Mouse (Mus musculus): ENCODE measurements at regions not wholly inside any gene's neighbourhood (a gene's known extent, or its start where the extent isn't known, plus 50 kb on each side); places are given as distances from the start of the nearest gene placed in this dataset.

- no peaks in the 10 kb centered on the region for H3K4me1 ChIP-seq (ENCODE audit: control insufficient read depth, insufficient read depth, low read length)
- H3K27me3 ChIP-seq (ENCODE audit: control insufficient read depth, insufficient read depth, low read length) = no peaks in the 10 kb centered on the region
- no peaks in the 10 kb centered on the region for H3K9me3 ChIP-seq (ENCODE audit: control insufficient read depth, low read depth, low read length)
- no peak overlapping the region for H3K4me2 ChIP-seq (replicated peaks; ENCODE audit: low read depth, low read length)
- no peak overlapping the region for H3K4me3 ChIP-seq (ENCODE audit: low read depth, low read length)
- WGBS = 54% methylated on average over 2 of the region's 2 CpGs
- H3K27ac ChIP-seq (ENCODE audit: low read length) = no peak overlapping the region
- H3K9ac ChIP-seq (replicated peaks; ENCODE audit: low read depth, low read length) = no peak overlapping the region
- no peak for ATAC-seq (ENCODE audit: insufficient number of reproducible peaks, insufficient read depth, low FRiP score, low read depth)
- H3K36me3 ChIP-seq (ENCODE audit: control insufficient read depth, insufficient read depth, low read length) = no peaks in the 10 kb centered on the region
Measured at GRCm38 (mm10) chr7:135829246-135829645, 113.1 kb upstream of the Mki67 start.

- no peak for ATAC-seq (ENCODE audit: insufficient number of reproducible peaks, insufficient read depth, low FRiP score, low read depth)
- Histone ChIP-seq H3K9me3 (ENCODE audit: control insufficient read depth, low read depth, low read length) (no peaks in the 10 kb centered on the region), H3K4me1 (ENCODE audit: control insufficient read depth, insufficient read depth, low read length) (peaks cover 4% of the 10 kb centered on the region; the same call in 1 of the 2 replicates), H3K27me3 (ENCODE audit: control insufficient read depth, insufficient read depth, low read length) (no peaks in the 10 kb centered on the region), H3K36me3 (ENCODE audit: control insufficient read depth, insufficient read depth, low read length) (no peaks in the 10 kb centered on the region), H3K4me2 (replicated peaks; ENCODE audit: low read depth, low read length) (no peak overlapping the region), H3K27ac (ENCODE audit: low read length) (no peak overlapping the region), H3K4me3 (ENCODE audit: low read depth, low read length) (no peak overlapping the region), H3K9ac (replicated peaks; ENCODE audit: low read depth, low read length) (no peak overlapping the region)
- 70% methylated on average over 9 of the region's 9 CpGs for WGBS
Measured at GRCm38 (mm10) chr7:135833425-135833824, 117.3 kb upstream of the Mki67 start.

- H3K9me3 ChIP-seq (ENCODE audit: control insufficient read depth, low read depth, low read length) = no peaks in the 10 kb centered on the region
- no peak overlapping the region for H3K4me3 ChIP-seq (ENCODE audit: low read depth, low read length)
- no peak overlapping the region for H3K9ac ChIP-seq (replicated peaks; ENCODE audit: low read depth, low read length)
- H3K4me1 ChIP-seq (ENCODE audit: control insufficient read depth, insufficient read depth, low read length) = peaks cover 4% of the 10 kb centered on the region; the same call in 1 of the 2 replicates
- no peak; the same call in 1 of the 2 replicates for ATAC-seq (ENCODE audit: insufficient number of reproducible peaks, insufficient read depth, low FRiP score, low read depth)
- H3K4me2 ChIP-seq (replicated peaks; ENCODE audit: low read depth, low read length) = no peak overlapping the region
- 34% methylated on average over 12 of the region's 12 CpGs for WGBS
- no peak overlapping the region for H3K27ac ChIP-seq (ENCODE audit: low read length)
- no peaks in the 10 kb centered on the region for H3K36me3 ChIP-seq (ENCODE audit: control insufficient read depth, insufficient read depth, low read length)
- H3K27me3 ChIP-seq (ENCODE audit: control insufficient read depth, insufficient read depth, low read length) = no peaks in the 10 kb centered on the region
Measured at GRCm38 (mm10) chr7:135836808-135837733, 120.9 kb upstream of the Mki67 start.

- H3K4me3 ChIP-seq (ENCODE audit: low read depth, low read length) = no peak overlapping the region
- H3K36me3 ChIP-seq (ENCODE audit: control insufficient read depth, insufficient read depth, low read length) = no peaks in the 10 kb centered on the region
- H3K9me3 ChIP-seq (ENCODE audit: control insufficient read depth, low read depth, low read length) = no peaks in the 10 kb centered on the region
- no peak overlapping the region for H3K9ac ChIP-seq (replicated peaks; ENCODE audit: low read depth, low read length)
- peaks cover 3% of the 10 kb centered on the region; the same call in 1 of the 2 replicates for H3K4me1 ChIP-seq (ENCODE audit: control insufficient read depth, insufficient read depth, low read length)
- H3K4me2 ChIP-seq (replicated peaks; ENCODE audit: low read depth, low read length) = no peak overlapping the region
- ATAC-seq (ENCODE audit: insufficient number of reproducible peaks, insufficient read depth, low FRiP score, low read depth) = no peak
- WGBS = 81% methylated on average over 5 of the region's 5 CpGs
- H3K27ac ChIP-seq (ENCODE audit: low read length) = no peak overlapping the region
- no peaks in the 10 kb centered on the region for H3K27me3 ChIP-seq (ENCODE audit: control insufficient read depth, insufficient read depth, low read length)
Measured at GRCm38 (mm10) chr7:135844018-135844417, 127.9 kb upstream of the Mki67 start.

- Histone ChIP-seq H3K4me3 (ENCODE audit: low read depth, low read length) (no peak overlapping the region), H3K9me3 (ENCODE audit: control insufficient read depth, low read depth, low read length) (no peaks in the 10 kb centered on the region), H3K9ac (replicated peaks; ENCODE audit: low read depth, low read length) (no peak overlapping the region), H3K36me3 (ENCODE audit: control insufficient read depth, insufficient read depth, low read length) (no peaks in the 10 kb centered on the region), H3K4me1 (ENCODE audit: control insufficient read depth, insufficient read depth, low read length) (peaks cover 3% of the 10 kb centered on the region; the same call in 1 of the 2 replicates), H3K27ac (ENCODE audit: low read length) (no peak overlapping the region), H3K27me3 (ENCODE audit: control insufficient read depth, insufficient read depth, low read length) (no peaks in the 10 kb centered on the region), H3K4me2 (replicated peaks; ENCODE audit: low read depth, low read length) (no peak overlapping the region)
- ATAC-seq (ENCODE audit: insufficient number of reproducible peaks, insufficient read depth, low FRiP score, low read depth) = no peak
- WGBS = 74% methylated on average over 9 of the region's 9 CpGs
Measured at GRCm38 (mm10) chr7:135847304-135847703, 131.1 kb upstream of the Mki67 start.

DNA sequence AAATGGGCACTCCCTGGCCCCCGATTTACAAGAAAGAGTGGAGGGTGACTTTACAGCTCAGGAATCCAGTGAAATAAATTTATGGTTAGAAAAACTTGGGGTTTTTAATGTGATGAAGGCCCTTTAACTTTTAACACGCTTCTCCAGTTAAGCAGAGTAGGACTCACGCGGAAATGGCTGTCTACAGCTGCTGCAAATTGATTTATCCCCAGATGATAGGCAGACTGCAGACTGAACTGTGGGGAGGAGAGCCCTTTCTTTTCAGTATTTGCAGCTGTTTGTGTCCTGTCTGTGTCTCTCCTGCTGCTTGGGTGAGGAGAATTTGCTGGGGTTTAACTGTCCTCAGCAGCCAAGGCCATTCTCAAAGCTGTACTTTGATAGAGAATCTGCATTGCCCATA, 132.0 kb upstream of the Mki67 start:
- Histone ChIP-seq H3K4me2 (replicated peaks; ENCODE audit: low read depth, low read length) (no peak overlapping the region), H3K4me3 (ENCODE audit: low read depth, low read length) (no peak overlapping the region), H3K36me3 (ENCODE audit: control insufficient read depth, insufficient read depth, low read length) (no peaks in the 10 kb centered on the region), H3K4me1 (ENCODE audit: control insufficient read depth, insufficient read depth, low read length) (peaks cover 3% of the 10 kb centered on the region; the same call in 1 of the 2 replicates), H3K9me3 (ENCODE audit: control insufficient read depth, low read depth, low read length) (no peaks in the 10 kb centered on the region), H3K27ac (ENCODE audit: low read length) (no peak overlapping the region; the same call in 1 of the 2 replicates), H3K27me3 (ENCODE audit: control insufficient read depth, insufficient read depth, low read length) (no peaks in the 10 kb centered on the region), H3K9ac (replicated peaks; ENCODE audit: low read depth, low read length) (no peak overlapping the region)
- ATAC-seq (ENCODE audit: insufficient number of reproducible peaks, insufficient read depth, low FRiP score, low read depth) = no peak
- WGBS = 37% methylated on average over 4 of the region's 4 CpGs

DNA sequence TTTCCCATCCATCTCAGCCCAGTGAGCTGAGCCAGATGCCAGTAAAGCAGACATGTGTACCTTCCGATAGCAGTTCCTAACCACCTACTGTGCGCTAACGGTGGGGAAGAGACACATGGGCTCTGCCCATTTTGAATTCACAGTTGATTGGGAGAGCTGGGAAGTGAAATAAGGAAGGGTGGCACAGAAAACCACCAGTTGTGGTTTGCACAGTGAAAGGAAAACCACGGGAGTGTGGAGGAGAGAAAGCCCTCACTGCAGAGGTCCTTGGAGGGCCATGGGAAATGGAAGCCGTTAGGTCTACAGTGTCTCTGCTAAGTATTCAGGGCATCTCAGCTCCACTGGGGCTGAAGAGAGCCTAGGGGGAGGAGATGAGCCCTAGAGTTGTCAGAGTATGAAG, 132.7 kb upstream of the Mki67 start:
- H3K4me2 ChIP-seq (replicated peaks; ENCODE audit: low read depth, low read length) = no peak overlapping the region
- H3K27me3 ChIP-seq (ENCODE audit: control insufficient read depth, insufficient read depth, low read length) = no peaks in the 10 kb centered on the region; the same call in 1 of the 2 replicates
- no peak overlapping the region for H3K9ac ChIP-seq (replicated peaks; ENCODE audit: low read depth, low read length)
- H3K27ac ChIP-seq (ENCODE audit: low read length) = no peak overlapping the region; the same call in 1 of the 2 replicates
- no peak overlapping the region for H3K4me3 ChIP-seq (ENCODE audit: low read depth, low read length)
- no peaks in the 10 kb centered on the region for H3K36me3 ChIP-seq (ENCODE audit: control insufficient read depth, insufficient read depth, low read length)
- H3K9me3 ChIP-seq (ENCODE audit: control insufficient read depth, low read depth, low read length) = no peaks in the 10 kb centered on the region
- no peak for ATAC-seq (ENCODE audit: insufficient number of reproducible peaks, insufficient read depth, low FRiP score, low read depth)
- 61% methylated on average over 5 of the region's 5 CpGs for WGBS
- H3K4me1 ChIP-seq (ENCODE audit: control insufficient read depth, insufficient read depth, low read length) = peaks cover 7% of the 10 kb centered on the region; the same call in 1 of the 2 replicates

DNA sequence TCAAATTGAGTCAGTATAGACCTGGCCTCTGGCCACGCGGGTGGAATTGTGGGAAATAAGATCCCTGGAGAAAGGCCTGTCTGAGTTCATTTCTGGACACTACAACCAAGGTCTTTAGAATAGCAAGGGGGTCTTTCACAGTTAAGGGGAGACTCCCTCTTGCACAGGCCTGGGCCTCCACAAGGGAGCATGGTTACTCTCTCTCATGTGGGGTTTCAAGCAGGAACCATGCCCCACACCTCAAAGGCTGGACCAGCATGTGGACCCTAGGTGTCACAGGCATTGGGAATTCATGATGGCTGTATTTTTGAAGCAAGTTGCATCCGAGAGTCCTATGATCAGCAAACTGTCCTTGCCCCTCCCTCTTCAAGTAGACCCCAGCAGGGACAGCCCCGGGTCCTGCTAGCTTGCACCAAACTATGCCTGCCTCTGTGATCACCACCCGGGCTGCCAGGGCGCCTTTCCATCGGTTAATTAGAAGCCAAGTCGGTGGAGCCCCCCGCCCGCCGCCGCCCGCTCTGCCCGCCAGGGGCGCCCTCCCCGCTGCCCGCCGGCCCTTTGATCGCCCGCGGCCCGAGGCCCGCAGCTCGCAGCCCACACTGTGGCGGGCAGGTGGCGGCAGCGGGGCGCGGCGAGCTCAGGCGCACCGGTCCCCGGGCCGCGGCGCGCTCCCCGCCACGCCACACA, 137.1 kb upstream of the Mki67 start:
- H3K36me3 ChIP-seq (ENCODE audit: control insufficient read depth, insufficient read depth, low read length) = no peaks in the 10 kb centered on the region
- WGBS = 7% methylated on average over 39 of the region's 39 CpGs
- no peak overlapping the region for H3K27ac ChIP-seq (ENCODE audit: low read length)
- H3K27me3 ChIP-seq (ENCODE audit: control insufficient read depth, insufficient read depth, low read length) = no peaks in the 10 kb centered on the region; the same call in 1 of the 2 replicates
- peak overlapping the region; percentile 53 for H3K4me2 ChIP-seq (replicated peaks; ENCODE audit: low read depth, low read length)
- H3K9ac ChIP-seq (replicated peaks; ENCODE audit: low read depth, low read length) = no peak overlapping the region
- 0 out of 2 replicates have a peak, but pooled peaks cover 7% of the 10 kb centered on the region for H3K4me1 ChIP-seq (ENCODE audit: control insufficient read depth, insufficient read depth, low read length)
- ATAC-seq (ENCODE audit: insufficient number of reproducible peaks, insufficient read depth, low FRiP score, low read depth) = peak; percentile 75; the same call in 1 of the 2 replicates
- H3K9me3 ChIP-seq (ENCODE audit: control insufficient read depth, low read depth, low read length) = no peaks in the 10 kb centered on the region
- peak overlapping the region; percentile 15 for H3K4me3 ChIP-seq (ENCODE audit: low read depth, low read length)
